Mouse (Mus musculus) forebrain, embryonic 10.5 days (tissue): Measurements from ENCODE around the gene Eml6. TPM values are rescaled to one million over a fixed set of nuclear protein-coding genes. Genes with fewer than 3 reads are reported as not detected.
A peak's percentile ranks its signal among the peaks of the same experiment; 100 is the strongest.

Experiments
- DNase-seq: peaks from one replicate; pipeline ENCODE4 v3.0.0-alpha.2; 2017; ENCODE audit warnings: low spot score; ENCODE audit errors: extremely low spot score
- H3K27ac ChIP-seq: fragments of 300-500 bp; sonication (generic); 2 replicates; pipeline ENCODE4 v1.5.1; 2016; ENCODE audit warnings: mild to moderate bottlenecking
- H3K27me3 ChIP-seq: fragments of 300-500 bp; sonication (generic); 2 replicates; pipeline ENCODE4 v1.6.1; 2016; ENCODE audit warnings: mild to moderate bottlenecking; ENCODE audit not compliant: poor library complexity, severe bottlenecking
- H3K36me3 ChIP-seq: fragments of 300-500 bp; sonication (generic); replicated peaks from 2 replicates; pipeline ENCODE4 v1.6.1; 2016; ENCODE audit warnings: mild to moderate bottlenecking, moderate library complexity
- H3K4me1 ChIP-seq: fragments of 300-500 bp; sonication (generic); 2 replicates; pipeline ENCODE4 v1.6.1; 2016
- H3K4me3 ChIP-seq: fragments of 300-500 bp; sonication (generic); 2 replicates; pipeline ENCODE4 v1.5.1; 2016; ENCODE audit warnings: mild to moderate bottlenecking, moderate library complexity
- H3K9me3 ChIP-seq: fragments of 300-500 bp; sonication (generic); 2 replicates; pipeline ENCODE4 v1.6.1; 2016; ENCODE audit warnings: mild to moderate bottlenecking, moderate library complexity
- whole genome bisulfite sequencing: fragments of 180-500 bp; shearing (Covaris S2); methylation state at CpG from one replicate; pipeline ENCODE4 v1.1.7; 2016; 5-methylcytosine and 5-hydroxymethylcytosine counted together
- polyA plus RNA-seq: library from polyadenylated mRNA; unstranded; fragments of >200 nt; fragmentation: Nextera tagmentation; extraction: Ambion mirVana; gene quantifications from 2 replicates; pipeline ENCODE4 v1.2.1, GENCODE M21; 2016

The Eml6 gene
- polyA plus RNA-seq, 1 experiment from 2014 or later: 0.92 TPM

GRCm38 (mm10) chr11:29719597-29719996 is 306.2 kb downstream of the Eml6 start:
- Histone ChIP-seq H3K27ac (no peak overlapping the region), H3K9me3 (no peaks in the 10 kb centered on the region), H3K4me3 (no peak overlapping the region), H3K27me3 (no peaks in the 10 kb centered on the region), H3K36me3 (no peaks in the 10 kb centered on the region; the same call in 1 of the 2 replicates), H3K4me1 (no peaks in the 10 kb centered on the region)
- no peak for DNase-seq
- 100% methylated on average over 1 of the region's 1 CpGs for WGBS

DNA sequence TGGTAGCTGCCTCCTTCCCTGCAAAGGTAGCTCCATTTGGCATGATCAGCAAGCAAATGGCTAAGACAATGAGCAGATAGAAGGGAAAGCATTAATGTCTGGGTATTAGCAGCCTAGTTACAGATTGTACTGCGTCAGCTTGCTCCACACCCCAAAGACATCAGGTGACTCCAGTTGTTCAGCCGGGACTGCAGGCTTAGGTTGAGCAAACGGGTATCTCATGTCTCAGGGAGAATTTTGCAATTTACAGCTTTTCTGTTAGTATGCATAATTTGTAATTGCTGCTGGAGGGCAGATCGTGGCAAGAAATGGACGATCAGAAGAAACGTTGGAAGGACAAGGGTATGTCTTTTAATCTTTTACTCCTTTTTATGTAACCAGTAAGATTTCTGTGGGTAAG is 307.3 kb downstream of the Eml6 start:
- H3K4me3 ChIP-seq: no peak overlapping the region
- H3K9me3 ChIP-seq: no peaks in the 10 kb centered on the region
- H3K36me3 ChIP-seq: peaks cover 7% of the 10 kb centered on the region
- H3K27me3 ChIP-seq: no peaks in the 10 kb centered on the region
- DNase-seq: no peak
- H3K4me1 ChIP-seq: no peaks in the 10 kb centered on the region
- H3K27ac ChIP-seq: no peak overlapping the region
- WGBS: 81% methylated on average over 6 of the region's 6 CpGs

GRCm38 (mm10) chr11:29715499-29715898 is 310.3 kb downstream of the Eml6 start:
- H3K27ac ChIP-seq: no peak overlapping the region
- no peak overlapping the region for H3K4me3 ChIP-seq
- no peaks in the 10 kb centered on the region for H3K4me1 ChIP-seq
- 94% methylated on average over 3 of the region's 3 CpGs for WGBS
- no peaks in the 10 kb centered on the region for H3K27me3 ChIP-seq
- H3K9me3 ChIP-seq: no peaks in the 10 kb centered on the region
- H3K36me3 ChIP-seq: peaks cover 34% of the 10 kb centered on the region
- DNase-seq: no peak

GRCm38 (mm10) chr11:29714789-29715188 is 311.0 kb downstream of the Eml6 start:
- H3K9me3 ChIP-seq: no peaks in the 10 kb centered on the region
- 97% methylated on average over 2 of the region's 2 CpGs for WGBS
- H3K36me3 ChIP-seq: peaks cover 38% of the 10 kb centered on the region
- no peak for DNase-seq
- no peaks in the 10 kb centered on the region for H3K4me1 ChIP-seq
- no peak overlapping the region for H3K4me3 ChIP-seq
- H3K27ac ChIP-seq: no peak overlapping the region
- H3K27me3 ChIP-seq: no peaks in the 10 kb centered on the region

- no peaks in the 10 kb centered on the region for H3K27me3 ChIP-seq
- peaks cover 43% of the 10 kb centered on the region for H3K36me3 ChIP-seq
- DNase-seq: no peak
- H3K4me1 ChIP-seq: no peaks in the 10 kb centered on the region
- 95% methylated on average over 7 of the region's 7 CpGs for WGBS
- H3K4me3 ChIP-seq: no peak overlapping the region
- H3K27ac ChIP-seq: no peak overlapping the region
- H3K9me3 ChIP-seq: no peaks in the 10 kb centered on the region
Observed at GRCm38 (mm10) chr11:29714114-29714513, 311.7 kb downstream of the Eml6 start.

DNA sequence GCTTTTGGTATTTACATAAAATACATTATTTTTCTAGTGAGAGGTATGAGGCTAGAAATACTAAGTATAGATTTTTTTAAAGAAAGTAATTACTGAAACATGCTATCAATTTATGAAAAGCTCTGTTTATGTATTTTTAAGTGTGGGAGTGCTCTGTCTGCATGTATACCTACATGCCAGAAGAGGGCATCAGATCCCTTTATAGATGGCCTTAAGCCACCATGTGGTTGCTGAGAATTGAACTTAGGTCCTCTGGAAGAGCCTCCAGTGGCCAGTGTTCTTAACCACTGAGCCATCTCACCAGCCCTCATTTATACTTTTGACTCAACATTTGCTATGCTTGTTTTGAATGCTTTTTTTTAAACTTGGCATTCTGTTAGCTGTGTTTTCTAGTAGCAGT is 316.3 kb downstream of the Eml6 start:
- no peaks in the 10 kb centered on the region for H3K4me1 ChIP-seq
- H3K36me3 ChIP-seq: peaks cover 75% of the 10 kb centered on the region

DNA sequence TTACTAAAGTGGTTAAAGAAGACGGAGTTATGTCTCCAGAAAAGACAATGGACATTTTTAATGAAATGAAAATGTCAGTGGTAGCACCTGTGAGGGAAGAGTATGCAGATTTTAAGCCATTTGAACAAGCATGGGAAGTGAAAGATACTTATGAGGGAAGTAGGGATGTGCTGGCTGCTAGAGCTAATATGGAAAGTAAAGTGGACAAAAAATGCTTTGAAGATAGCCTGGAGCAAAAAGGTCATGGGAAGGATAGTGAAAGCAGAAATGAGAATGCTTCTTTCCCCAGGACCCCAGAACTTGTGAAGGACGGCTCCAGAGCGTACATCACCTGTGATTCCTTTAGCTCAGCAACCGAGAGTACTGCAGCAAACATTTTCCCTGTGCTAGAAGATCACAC is 319.0 kb downstream of the Eml6 start:
- Histone ChIP-seq H3K27me3 (no peaks in the 10 kb centered on the region), H3K4me1 (no peaks in the 10 kb centered on the region), H3K36me3 (peaks cover 57% of the 10 kb centered on the region), H3K9me3 (no peaks in the 10 kb centered on the region), H3K4me3 (no peak overlapping the region), H3K27ac (no peak overlapping the region)
- WGBS: 93% methylated on average over 4 of the region's 4 CpGs
- no peak for DNase-seq

More for the DNA sequence above, 316.3 kb downstream of the Eml6 start:
- no peak for DNase-seq
- Histone ChIP-seq H3K27me3 (no peaks in the 10 kb centered on the region), H3K9me3 (no peaks in the 10 kb centered on the region), H3K27ac (no peak overlapping the region), H3K4me3 (no peak overlapping the region)

DNA sequence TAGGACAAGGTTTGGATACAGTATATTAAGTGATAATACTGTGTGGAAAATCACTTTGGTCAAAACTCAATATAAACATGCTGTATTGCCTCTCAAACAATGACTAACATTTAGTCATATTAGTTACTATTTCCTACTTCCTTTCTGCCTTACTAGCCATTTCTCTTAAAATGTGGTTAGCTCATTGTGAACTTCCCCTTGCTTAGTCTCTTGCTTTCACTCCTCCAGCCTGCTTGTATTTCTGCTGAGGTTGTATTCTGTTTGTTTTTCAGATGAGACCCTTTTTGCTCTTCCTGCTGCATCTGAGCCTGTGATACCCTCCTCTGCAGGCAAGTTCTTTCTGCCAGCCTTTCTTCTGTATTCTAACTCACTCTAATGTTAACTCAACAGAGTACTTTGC is 320.6 kb downstream of the Eml6 start:
- no peak for DNase-seq
- H3K9me3 ChIP-seq: no peaks in the 10 kb centered on the region

GRCm38 (mm10) chr11:29702721-29703120 is 323.1 kb downstream of the Eml6 start:
- WGBS: 86% methylated on average over 3 of the region's 3 CpGs
- Histone ChIP-seq H3K4me1 (no peaks in the 10 kb centered on the region), H3K36me3 (peaks cover 29% of the 10 kb centered on the region), H3K9me3 (no peaks in the 10 kb centered on the region), H3K27ac (no peak overlapping the region), H3K27me3 (no peaks in the 10 kb centered on the region), H3K4me3 (no peak overlapping the region)
- DNase-seq: no peak

More for the DNA sequence above, 320.6 kb downstream of the Eml6 start:
- Histone ChIP-seq H3K4me1 (no peaks in the 10 kb centered on the region), H3K4me3 (no peak overlapping the region), H3K27ac (no peak overlapping the region), H3K36me3 (peaks cover 43% of the 10 kb centered on the region), H3K27me3 (no peaks in the 10 kb centered on the region)

DNA sequence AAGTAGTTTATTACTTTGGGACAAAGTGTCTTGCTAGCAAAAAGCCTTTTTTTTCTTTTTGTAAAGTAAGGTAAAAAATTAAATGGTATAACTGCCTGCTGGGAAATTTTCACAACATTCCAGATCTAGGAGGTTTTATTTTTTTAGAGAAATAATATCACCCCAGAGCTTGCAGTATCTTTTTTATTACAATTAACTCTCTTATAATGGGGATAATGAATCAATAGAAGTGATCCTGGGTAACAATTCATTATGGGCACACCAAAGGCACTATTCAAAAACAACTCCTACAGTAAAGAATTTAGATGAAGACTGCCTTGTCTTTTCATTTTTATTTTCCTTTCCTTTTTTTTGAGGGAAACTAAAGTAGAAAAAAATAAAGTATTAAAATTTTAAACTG is 331.1 kb downstream of the Eml6 start:
- peak overlapping the region; percentile 97 for H3K4me3 ChIP-seq
- H3K9me3 ChIP-seq: no peaks in the 10 kb centered on the region
- no peak for DNase-seq
- peaks cover 31% of the 10 kb centered on the region for H3K36me3 ChIP-seq
- no peaks in the 10 kb centered on the region for H3K27me3 ChIP-seq
- peaks cover 19% of the 10 kb centered on the region for H3K4me1 ChIP-seq
- no peak overlapping the region for H3K27ac ChIP-seq

DNA sequence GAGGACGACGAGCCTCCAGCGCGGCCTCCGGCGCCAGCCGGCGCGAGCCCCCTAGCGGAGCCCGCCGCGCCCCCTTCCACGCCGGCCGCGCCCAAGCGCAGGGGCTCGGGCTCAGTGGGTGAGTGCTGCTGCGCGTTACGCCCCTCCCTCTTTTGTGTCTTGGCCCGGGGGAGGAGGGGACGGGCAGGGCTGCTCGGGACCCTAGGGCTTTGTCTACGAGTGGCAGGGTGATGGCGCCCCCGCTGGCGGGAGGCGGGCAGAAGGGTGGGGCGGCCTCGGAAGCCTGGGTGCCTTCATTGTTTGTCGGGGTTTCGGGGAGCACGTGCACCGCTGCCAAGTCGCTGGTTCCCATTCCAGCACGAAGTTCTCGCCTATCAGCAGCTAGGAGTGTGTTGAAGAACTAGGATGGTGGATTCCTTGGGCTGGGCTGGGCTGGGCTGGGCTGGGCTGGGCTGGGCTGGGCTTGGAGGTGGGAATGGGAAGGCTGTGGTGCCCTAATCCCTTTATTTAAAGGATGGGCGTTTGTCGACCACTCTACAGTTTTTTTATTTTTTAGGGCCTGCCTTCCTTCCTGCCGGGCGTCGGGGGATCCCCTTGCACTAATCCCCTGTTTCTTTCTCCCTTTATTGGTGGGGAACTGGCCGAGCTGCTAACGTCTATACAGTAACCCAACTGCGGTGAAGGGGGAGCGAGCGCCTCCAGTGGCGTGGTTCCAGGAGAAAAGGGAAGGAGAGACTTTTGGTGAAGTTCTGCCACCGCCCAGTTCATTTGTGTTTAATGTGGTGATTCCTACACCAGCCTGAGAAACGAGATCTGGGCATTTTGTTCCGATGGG is 332.0 kb downstream of the Eml6 start:
- Histone ChIP-seq H3K4me1 (peaks cover 19% of the 10 kb centered on the region), H3K27ac (peak overlapping the region; percentile 99), H3K36me3 (peaks cover 31% of the 10 kb centered on the region), H3K27me3 (no peaks in the 10 kb centered on the region), H3K4me3 (peak overlapping the region; percentile 97), H3K9me3 (no peaks in the 10 kb centered on the region)
- WGBS: under 1% methylated on average over 53 of the region's 53 CpGs
- DNase-seq: peak; percentile 88
